Mouse (Mus musculus) right cerebral cortex, postnatal 10 days (tissue): ENCODE results near the gene Vars.
"Not testable (repeated sequence)": the region's sequence is repeated elsewhere in the genome, so short reads cannot be mapped to it uniquely, and the experiment has no call there.

Experiments used
- DNase-seq, 2 experiments: peaks; one replicate each; pipeline ENCODE4 v3.0.0; 2021; ENCODE audit warnings: low spot score in 2 of 2

Gene Vars

GRCm38 (mm10) chr17:34972069-34972749 is 28.6 kb upstream of the Vars start, which contains the start of the genes Hspa1a and Hspa1l:
Gene Hspa1a (minus strand): TSS chr17:34972156.
Gene Hspa1l (plus strand): TSS chr17:34972703.
- DNase-seq, result peak; percentile 74 to 84

- DNase-seq, result no peak
These were observed 24.9 kb upstream of the Vars start for GRCm38 (mm10) chr17:34975581-34976492.

DNA sequence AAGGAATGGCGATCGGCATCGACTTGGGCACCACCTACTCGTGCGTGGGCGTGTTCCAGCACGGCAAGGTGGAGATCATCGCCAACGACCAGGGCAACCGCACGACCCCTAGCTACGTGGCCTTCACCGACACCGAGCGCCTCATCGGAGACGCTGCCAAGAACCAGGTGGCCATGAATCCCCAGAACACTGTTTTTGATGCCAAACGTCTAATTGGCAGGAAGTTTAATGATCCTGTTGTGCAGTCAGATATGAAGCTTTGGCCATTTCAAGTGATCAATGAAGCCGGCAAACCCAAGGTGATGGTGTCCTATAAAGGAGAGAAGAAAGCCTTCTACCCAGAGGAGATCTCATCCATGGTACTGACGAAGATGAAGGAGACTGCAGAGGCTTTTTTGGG is 23.8 kb upstream of the Vars start:
- DNase-seq, result no peak

DNA sequence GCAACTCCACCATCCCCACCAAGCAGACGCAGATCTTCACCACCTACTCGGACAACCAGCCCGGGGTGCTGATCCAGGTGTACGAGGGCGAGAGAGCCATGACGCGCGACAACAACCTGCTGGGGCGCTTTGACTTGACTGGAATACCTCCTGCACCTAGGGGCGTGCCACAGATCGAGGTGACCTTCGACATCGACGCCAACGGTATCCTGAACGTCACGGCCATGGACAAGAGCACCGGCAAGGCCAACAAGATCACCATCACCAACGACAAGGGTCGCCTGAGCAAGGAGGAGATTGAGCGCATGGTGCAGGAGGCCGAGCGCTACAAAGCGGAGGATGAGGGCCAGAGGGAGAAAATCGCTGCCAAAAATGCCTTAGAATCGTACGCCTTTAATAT is 22.5 kb upstream of the Vars start:
- no peak for DNase-seq

GRCm38 (mm10) chr17:34979631-34980030 is 21.2 kb upstream of the Vars start:
- no peak for DNase-seq

GRCm38 (mm10) chr17:34980655-34981054 is 20.1 kb upstream of the Vars start:
- DNase-seq, result no peak

DNA sequence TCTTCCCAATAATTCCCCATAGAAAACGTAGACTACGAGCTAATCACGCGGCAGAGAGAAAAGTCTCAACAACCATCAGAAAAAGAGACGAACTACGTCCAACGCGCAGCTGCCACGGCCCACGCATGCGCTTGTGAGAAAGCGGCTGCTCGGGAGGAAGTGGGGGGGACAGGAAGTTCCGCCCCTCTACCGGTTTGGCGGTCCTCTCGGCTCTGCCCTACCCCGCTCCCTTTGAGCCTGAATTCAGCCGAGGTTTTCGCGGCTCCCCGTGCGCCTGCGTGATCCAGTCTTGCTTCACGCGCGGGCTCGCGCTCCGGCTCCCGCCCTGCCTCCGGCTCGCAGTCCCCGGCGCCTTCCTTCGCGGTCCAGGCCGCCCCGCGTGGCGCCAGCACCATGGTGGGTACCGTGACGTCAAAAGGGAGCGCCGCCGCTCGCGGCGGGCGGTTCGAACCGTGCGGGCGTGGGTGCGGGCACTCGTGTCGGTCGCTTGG is 19.1 kb upstream of the Vars start, which contains the start of gene Lsm2:
Gene Lsm2, plus strand, starts transcription at position 173 of the 491 bp plus-strand sequence.
- peak; percentile 94 to 95 for DNase-seq

DNA sequence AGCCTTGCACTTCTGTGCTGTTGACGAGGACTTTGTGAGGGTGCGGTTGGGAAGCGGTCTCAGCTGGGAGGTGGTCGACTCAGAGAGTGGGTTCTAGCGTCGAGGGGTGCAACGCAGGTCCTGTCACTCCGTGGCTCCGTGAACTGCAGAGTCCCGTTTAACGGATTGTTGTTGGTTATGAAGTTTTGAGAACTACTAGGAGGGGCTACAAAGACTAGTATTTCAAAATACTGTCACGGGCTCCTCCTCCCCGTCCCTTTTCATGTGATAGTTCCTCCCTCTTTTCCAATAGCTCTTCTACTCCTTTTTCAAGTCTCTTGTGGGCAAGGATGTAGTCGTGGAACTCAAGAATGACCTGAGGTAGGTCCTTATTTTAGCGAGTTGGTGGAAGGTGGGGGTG is 18.5 kb upstream of the Vars start:
- DNase-seq, result no peak

- DNase-seq, result no peak
These were observed 16.6 kb upstream of the Vars start for GRCm38 (mm10) chr17:34984218-34984617.

DNA sequence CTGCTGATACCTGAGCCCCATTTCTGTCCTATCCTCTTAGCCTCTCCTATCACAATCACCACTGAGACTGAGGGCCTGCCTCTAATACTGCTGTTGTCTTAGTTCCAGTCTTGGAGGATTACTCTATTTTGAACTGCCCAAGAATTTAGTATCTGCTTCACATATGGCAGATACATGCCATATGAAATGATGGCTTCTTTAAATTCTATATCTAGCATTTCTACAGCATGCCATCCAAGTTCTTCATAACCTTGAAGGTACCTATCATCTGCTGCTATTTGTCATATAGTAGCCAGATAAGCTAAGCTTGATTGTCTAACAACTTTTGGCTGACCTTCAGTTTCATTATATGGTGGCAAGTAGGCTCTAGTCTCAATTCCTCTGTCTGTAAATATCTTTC is 6.0 kb upstream of the Vars start:
- DNase-seq, result no peak

GRCm38 (mm10) chr17:34995192-34995591 is 5.6 kb upstream of the Vars start:
- not testable (repeated sequence) for DNase-seq

DNA sequence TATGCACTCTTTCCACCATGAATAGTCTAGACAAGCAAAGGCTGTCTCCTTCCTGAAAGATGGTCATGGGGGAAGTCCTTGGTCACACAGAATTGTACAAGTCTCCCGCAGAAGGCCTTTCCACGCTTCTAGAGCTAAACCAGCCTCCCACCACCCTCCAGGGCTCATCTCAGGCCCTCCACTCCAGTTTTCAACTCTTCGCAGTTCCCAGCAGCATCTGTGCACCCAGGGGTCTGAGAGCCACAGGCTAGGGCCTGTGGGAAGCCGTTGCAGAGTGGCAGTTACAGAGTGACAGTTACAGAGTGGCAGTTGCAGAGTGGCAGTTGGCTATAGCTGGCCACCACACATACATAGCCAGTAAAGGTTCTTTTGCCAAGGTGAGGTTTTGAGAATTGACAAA is 4.9 kb upstream of the Vars start:
- not testable (repeated sequence) for DNase-seq

GRCm38 (mm10) chr17:34996411-34997141 is 4.2 kb upstream of the Vars start:
- no peak for DNase-seq

GRCm38 (mm10) chr17:34997142-34997483 is 3.7 kb upstream of the Vars start:
- no peak for DNase-seq

DNA sequence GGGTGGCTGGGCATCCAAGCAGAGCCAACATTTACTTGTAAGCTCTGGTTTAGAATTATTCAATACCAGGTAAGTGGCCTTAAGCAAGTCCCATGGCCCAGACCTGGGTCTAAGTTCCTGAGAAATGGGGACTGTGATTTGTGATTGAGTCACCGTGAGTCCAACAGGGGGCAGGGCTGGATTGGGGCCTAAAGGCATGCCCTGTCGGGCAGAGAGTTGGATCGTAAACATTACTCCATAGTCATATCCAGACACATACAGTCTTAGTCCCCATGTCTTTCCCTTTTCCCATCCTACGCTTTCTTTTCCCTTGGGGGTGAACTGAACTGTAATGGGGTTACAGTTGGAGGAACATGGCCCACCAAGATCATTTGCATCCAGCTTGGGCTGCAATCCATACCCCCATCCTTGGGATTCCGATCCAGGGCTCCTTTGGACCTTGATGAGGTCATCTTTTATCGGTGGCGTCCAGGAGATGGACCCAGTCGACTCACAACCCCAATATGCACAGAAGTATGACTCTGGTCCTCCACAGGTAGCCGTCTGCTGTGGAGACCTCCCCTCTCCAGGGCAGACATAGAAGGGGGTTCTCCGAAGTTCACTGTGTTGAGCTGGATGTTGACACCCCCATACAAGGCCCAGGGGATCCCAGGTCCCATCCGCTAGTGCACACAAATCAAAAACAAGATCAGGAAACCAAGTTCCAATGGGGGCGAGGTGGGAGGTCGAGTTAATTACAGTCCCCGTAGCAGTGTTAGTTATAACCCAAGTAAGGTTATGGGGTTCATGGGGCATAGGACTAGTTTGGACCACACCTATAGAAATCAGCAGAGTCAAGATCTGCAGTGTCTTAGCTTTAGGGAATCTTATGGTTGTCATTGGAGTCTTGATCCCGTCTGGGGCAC is 2.0 kb upstream of the Vars start:
- no peak for DNase-seq

GRCm38 (mm10) chr17:34999871-35000716 is 693 bp upstream of the Vars start:
- peak in 1 of 2 experiments; percentile 29 for DNase-seq

GRCm38 (mm10) chr17:35001452-35002152 is 815 bp downstream of the Vars start:
- DNase-seq, result peak; percentile 50 to 56

DNA sequence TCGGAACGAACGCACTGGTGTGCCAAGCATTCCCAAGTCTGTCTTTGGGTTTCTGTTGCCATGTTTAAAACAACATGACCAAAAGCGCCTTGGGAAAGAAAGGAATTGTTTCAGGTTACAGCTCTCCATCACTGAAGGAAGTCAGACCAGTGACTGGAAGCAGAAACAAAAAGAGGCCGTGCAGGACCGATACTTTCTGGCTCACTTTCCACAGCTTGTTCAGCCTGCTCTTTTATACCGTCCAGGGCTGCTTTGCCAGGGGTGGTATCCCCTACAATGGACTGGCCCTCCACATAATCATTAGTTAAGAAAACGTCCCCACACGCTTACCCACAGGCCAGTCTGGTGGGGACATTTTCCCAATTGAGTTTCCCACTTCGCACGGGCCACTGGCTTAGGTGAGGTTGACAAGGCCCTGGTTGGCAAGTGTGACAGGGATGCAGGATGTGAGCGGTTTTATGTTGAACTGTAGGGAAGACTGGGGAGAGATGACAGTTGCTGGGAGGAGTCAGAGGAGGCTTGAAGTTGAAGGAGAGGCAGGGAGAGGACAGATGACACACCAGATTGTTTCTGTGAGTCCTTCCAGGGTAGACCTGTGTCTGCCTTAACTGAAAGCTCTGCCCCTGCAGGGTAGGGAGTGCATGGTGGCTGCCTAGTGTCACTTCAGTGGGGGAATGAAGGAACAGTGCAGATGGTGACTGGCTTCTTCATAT is 1.5 kb downstream of the Vars start:
- no peak for DNase-seq
